Mouse (Mus musculus): ENCODE measurements around the gene Purb.

DNA sequence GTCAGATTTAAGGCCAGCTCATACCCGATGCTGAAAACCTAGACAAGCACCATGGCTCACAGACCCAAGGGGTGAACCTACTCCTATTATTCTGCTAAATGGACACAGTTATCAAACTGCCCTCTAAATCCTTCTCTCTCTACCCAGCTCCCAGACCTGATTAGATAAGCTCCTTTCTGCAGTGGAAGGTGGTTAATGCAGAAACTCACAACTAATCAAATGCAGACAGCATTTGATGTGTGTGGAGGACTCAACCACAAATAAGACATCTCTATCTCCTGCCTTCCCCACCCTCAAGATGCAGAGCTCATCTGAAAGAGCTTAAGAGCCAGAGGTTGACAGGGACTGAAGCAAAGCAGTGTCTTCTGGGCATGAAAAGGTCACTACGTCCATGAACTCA, 7.4 kb upstream of the Purb start:
- no peak for TF ChIP-seq POLR2A (IDR thresholded peaks at IDR 0.05; ENCODE audit: insufficient read depth, low read length)
- no peak for TF ChIP-seq CTCF (IDR thresholded peaks at IDR 0.05; ENCODE audit: low read depth, low read length)
- TF ChIP-seq EP300 (IDR thresholded peaks at IDR 0.05; ENCODE audit: insufficient read depth, low read depth, low read length): no peak
